Mouse (Mus musculus): Measurements from ENCODE around the gene Cntnap1.
A peak's percentile ranks its signal among the peaks of the same experiment; 100 is the strongest.
"Not testable (repeated sequence)": the region's sequence is repeated elsewhere in the genome, so short reads cannot be mapped to it uniquely, and the experiment has no call there.

Gene Cntnap1

DNA sequence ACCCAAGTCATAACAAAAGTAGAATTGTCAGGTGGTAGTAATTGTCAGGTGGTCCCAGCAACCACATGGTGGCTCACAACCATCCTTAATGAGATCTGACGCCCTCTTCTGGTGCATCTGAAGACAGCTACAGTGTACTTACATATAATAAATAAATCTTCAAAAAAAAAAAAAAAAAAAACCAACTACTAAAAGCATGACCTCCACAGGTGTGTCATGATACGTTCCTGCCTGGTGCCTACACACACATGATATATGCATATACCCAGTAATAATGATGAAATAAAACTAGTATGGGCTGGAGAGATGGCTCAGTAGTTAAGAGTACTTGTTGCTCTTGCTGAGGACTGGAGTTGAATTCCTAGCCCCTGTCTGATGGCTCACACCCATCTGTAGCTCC, 19.3 kb upstream of the Cntnap1 start:
- no peak for DNase-seq

- no peak for DNase-seq
These were observed 17.5 kb upstream of the Cntnap1 start for GRCm38 (mm10) chr11:101152825-101153224.

DNA sequence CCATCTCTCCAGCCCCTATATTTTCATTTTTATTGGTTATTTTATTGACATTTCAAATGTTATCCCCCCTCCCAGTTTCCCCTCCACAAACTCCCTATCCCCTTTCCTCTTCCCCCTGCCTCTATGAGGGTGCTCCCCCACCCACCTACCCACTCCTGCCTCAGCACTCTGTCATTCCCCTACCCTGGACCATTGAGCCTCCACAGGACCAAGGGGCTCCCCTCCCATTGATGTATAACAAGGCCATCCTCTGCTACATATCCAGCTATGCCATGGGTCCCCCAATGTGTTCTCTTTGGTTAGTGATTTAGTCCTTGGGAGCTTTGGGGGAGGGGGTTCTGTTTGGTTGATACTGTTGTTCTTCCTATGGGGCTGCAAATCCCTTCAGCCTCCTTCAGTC, 15.7 kb upstream of the Cntnap1 start:
- no peak for DNase-seq

GRCm38 (mm10) chr11:101155151-101155550, 15.2 kb upstream of the Cntnap1 start:
- no peak for DNase-seq

DNA sequence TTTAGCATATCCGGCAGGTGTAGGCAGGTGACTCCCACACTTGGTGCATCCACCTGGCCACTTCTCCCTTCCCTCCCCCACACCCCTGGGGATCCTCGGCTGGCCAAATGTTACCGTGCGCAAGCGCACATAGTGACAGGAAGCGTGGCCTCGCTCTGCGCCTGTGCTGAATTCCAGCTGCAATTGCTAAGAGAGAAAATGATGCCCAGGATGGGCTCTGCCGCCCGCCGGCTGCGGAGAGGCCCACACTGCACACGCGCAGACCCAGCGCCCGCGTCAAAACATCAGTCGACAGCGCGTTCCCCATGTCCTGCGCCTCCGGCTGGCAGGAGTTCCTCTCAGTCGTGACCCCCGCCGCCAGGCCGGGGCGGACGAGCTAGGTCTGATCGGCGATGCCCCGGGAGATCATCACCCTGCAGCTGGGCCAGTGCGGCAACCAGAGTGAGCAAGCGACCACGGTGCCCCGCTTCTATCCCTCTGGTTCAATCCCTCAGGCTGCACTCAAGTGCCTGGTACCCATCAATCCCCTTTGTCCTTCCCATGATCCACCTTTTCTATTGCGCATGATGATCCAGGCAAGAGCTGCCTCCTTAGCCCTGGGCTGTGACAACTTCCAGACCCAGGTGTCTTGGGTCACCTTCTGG, 14.5 kb upstream of the Cntnap1 start, which contains the start of gene Tubg2:
TSS of gene Tubg2 (plus strand) at position 180 of the 644 bp plus-strand sequence.
- DNase-seq: peak; percentile 66 to 82

- not testable (repeated sequence) for DNase-seq
These were observed 10.2 kb upstream of the Cntnap1 start for GRCm38 (mm10) chr11:101160151-101160550.

- DNase-seq: not testable (repeated sequence)
These were observed 9.3 kb upstream of the Cntnap1 start for GRCm38 (mm10) chr11:101160981-101161505.

GRCm38 (mm10) chr11:101161551-101161950, 8.8 kb upstream of the Cntnap1 start:
- DNase-seq: no peak

DNA sequence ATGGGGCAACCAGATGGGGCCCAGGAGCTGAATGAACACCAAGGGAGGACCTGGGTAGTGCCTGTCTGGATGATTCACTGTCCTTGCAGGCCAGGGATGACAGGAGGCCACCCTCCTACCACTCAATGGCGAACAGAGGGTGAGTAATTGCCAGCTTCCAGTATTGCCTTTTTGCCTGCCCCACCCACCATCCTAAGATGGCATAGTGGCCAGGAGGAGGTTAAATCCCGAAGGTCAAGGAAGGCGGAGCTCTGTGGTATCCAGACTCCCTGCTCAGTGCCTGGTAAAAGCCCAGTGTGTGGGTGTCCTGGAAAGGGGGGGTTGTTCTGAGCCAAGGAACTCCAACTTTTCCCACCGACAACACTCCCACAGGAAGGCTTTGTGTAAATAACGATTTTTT, 8.0 kb upstream of the Cntnap1 start:
- DNase-seq: no peak

DNA sequence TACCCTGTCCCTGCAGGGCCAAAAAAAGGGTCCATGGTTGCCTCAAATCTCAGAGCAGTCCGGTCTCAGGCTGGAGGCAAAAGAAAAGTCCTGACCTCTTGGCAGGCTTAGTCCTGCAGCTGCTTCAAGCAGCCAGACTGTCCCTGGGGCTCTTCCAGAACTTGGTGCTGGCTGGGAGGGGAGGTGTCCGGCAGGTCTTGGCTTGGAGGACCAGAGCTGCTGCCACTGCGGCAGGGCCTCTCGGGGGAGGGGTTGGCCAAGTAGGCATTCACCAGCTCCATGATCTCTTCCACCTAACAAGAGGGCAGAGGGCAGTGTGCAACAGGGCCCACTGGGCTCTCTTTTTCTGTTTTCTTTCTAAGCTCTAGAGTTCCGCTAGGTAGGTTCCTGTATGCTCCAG, 7.6 kb upstream of the Cntnap1 start:
- DNase-seq: peak in 1 of 2 experiments; percentile 84

DNA sequence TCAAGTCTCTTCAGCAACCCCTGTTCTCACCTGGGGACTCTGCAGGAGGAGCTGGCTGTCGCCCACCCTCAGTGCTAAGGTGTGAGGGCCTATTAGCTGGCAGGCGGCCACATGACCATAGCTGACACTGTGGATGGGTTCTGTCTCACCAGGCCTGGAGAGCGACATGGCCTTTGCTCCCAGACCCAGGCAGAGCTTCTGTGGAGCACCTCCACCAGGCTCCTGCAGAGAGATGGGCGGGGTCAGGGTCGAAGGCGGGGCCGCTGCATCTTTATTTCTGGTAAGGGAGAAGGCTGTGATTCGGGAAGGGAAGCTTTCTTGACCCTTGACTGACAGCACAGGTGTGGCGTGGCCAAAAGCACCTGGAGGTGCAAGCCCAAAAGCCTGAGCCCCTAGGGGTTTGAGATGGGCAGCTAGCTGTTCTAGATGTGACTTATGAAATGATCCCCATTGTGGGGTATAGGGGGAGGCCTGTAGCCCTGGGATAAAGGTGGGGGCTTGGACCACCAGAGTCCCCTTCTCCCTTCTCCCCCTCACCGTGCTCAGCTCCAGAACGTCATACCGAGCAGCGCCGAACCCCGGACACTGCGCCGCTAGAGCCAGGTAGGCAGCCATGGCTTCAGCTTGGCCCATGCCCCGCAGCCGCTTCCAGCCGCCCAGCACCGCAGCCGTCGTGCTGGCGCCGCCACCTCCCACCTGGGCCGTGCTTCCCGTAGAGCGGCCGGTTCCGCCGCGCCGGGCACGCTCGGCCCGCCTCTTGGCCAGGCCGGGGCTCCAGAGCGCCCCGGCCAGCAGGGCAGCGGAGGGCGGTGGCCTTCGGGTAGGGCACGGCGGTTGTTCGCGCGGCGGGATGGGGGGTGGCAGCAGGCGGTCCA, 6.6 kb upstream of the Cntnap1 start:
- DNase-seq: no peak

GRCm38 (mm10) chr11:101164351-101164665, 6.0 kb upstream of the Cntnap1 start:
- DNase-seq: no peak

DNA sequence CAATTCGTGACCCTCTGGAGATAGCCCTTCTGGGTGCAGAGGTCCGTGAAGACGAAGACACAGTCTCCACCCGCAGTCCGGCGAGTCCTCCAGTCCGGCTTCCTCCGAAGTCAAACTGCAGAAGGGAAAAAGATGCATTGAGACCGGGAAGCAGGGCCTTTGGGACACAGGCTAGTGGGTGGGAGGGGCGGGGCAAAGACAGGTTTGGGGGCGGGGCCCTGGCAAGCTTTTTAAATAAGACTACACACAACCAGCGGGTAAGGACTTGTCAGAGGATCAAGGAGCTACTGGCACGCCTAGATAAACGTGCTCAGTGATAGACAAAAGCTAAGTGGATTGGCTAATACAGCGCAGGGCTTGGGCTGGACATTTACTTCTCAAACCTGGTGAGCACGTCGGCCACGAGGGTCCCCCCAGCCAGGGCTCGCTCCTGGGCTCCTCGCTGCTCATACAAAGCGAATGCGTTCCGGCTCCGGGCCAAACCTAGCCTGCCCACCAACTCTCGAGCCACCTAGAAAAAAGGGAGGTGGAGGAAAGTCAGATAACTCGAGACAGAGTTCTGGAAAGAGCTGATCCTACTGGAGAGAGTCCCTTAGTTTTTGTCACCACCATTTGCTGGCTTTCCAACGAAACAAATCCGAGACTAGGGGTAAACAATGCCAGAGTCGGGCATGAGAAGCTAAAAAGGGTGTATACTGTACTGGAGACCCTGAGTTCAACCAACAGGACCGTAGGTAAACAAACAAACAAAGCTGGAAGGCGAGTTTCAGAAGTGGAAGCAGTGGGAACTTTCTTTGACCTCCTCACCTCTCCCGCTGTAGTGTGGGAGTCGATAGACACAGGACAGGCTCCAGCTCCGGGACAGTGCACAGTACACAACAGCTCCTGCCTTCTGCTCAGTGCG, 5.4 kb upstream of the Cntnap1 start:
- no peak for DNase-seq

GRCm38 (mm10) chr11:101166357-101166756, 4.0 kb upstream of the Cntnap1 start:
- DNase-seq: no peak

GRCm38 (mm10) chr11:101167211-101167962, 2.9 kb upstream of the Cntnap1 start:
- DNase-seq: no peak

GRCm38 (mm10) chr11:101167963-101168300, 2.4 kb upstream of the Cntnap1 start:
- no peak for DNase-seq

- peak; percentile 38 to 74 for DNase-seq
These were observed 1.9 kb upstream of the Cntnap1 start for GRCm38 (mm10) chr11:101168301-101168980.

DNA sequence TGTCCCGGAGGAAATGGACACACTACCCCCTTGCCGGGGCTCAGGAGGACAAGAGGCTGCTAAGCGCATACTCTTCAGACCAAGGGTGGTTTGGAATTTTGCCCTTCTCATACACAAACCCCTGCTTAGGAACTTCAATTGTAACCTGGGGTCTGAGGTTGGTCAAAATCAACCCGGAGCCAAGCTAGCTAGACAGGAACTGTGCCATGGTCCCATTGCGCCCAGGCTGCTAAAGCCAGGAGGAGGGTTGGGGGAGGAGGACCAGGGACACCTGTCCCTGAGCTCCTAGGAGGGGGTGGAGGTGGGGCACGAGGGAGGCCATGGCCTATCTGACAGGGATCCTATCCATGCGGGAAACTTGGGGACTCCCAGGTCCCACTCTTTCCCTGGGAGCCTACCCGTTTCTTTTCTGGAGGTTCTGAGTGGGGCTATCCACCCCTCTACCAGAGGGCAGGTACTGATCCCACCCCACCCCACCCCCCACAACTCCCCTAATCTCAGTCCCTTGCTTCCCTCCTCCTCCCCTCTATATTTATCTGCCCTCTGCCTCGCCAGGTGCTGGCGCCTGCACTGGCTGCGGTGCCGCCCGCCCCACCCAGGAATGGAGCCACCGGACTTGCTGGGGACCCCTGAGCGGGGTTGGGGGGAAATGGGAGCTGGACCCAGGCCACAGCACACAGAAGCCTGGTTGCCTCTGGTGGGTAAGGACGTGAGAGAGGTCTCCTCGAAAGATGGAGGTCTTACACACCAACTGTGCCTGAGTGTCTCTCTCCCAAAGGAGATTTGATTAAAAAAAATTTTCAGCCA, 819 bp upstream of the Cntnap1 start:
- no peak for DNase-seq

DNA sequence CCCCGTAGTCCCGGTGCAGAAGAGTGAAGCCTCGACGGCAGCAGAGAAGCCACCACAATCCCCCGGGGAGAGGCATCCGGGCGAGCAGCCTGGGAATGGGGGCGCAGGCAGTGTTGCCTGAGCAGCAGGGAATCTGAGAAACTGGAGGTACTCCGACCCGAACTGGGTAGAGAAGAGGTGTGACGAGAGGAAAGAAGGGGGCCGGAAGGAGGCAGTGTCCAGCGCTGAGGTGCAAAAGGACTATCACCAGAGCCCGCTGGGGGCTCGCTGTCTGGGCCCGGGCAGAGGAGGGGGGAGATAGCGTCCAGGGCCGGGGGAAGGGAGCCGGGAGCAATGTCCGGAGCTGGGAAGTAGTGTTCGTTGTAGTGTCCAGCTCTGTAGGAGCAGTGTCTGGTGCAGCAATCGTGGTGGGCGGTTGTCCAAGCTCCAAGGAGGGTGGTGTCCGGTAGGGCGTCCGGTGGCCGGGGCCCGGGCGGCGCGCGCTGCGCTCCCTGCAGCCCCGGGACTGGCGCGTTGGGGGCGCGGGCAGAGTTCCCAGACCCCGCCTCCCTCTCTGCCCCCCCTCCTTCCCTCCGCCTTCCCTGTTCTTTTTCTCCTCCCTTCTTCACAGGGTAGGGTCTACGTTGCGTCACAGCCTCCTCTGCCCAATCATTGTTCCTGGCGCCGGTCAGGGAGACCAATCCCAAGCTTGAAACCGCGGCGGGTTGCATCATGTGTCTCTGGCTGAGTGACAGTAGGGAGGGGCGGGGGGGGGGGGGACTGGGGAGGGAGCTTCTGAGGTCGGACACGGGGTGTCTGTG, 688 bp downstream of the Cntnap1 start, which contains the start of gene Plekhh3:
TSS of gene Plekhh3 (minus strand) at position 541 of the 800 bp plus-strand sequence.
- DNase-seq: peak; percentile 96 to 98

Data from lung, postnatal 4 days (tissue).